Mouse (Mus musculus) layer of hippocampus, adult 18-20 months (tissue): ENCODE measurements around the gene Nanos3. TPM values are rescaled to one million over a fixed set of nuclear protein-coding genes. Genes with fewer than 3 reads are reported as not detected.

ENCODE experiments used
- DNase-seq, 2 experiments: peaks; one replicate each; pipeline ENCODE4 v3.0.0; 2022; ENCODE audit warnings: low spot score in 2 of 2
- microRNA-seq, 2 experiments: library from miRNA; unstranded; fragments of <30 nt; microRNA quantifications; one replicate each; pipeline ENCODE4 v1.2.0; 2021
- total RNA-seq, 2 experiments: library from RNA; stranded (reverse); gene quantifications; 2 replicates each; pipeline ENCODE4 v1.2.3; 2021

The Nanos3 gene
- total RNA-seq, 2 experiments from 2014 or later = 2.3 to 2.7 TPM

DNA sequence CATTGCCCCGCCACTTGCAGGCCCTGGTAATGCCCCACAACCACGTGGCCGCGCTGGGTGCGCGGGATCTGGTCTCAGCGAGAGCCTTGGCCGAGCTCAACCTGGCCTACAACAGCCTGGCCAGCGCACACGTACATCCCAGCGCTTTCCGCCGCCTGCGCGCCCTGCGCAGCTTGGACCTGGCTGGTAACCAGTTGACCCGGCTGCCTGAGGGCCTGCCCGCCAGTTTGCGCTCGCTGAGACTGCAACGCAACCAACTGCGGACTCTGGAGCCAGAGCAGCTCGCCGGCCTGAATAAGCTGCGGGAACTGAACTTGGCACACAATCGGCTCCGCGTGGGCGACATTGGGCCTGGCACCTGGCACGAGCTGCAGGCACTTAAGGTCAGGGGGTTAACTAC, 54.2 kb downstream of the Nanos3 start:
- DNase-seq = no peak

GRCm38 (mm10) chr8:84128277-84128676, 56.7 kb downstream of the Nanos3 start:
- no peak for DNase-seq

- no peak for DNase-seq
Measured at GRCm38 (mm10) chr8:84127202-84127901, 57.7 kb downstream of the Nanos3 start.

DNA sequence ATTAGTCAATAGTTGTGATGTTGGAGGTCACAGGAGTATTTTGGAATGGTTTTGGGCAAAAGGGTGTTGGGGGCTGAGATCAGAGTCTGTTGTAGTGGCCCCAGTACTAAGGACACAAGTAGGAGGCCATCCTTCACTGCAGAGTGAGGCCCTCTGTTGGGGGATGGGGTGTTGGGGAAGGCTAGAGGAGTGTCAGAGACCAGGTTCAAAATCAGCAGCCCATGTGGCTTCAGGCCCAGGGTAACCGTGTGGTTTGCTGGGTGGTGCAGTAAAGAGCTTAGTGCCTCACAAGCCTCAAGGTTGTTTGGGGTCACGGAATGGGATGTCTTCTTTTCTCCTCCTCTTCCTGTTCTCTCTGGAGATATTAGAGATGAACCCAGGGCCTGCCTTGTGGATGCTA, 58.3 kb downstream of the Nanos3 start:
- DNase-seq = no peak

DNA sequence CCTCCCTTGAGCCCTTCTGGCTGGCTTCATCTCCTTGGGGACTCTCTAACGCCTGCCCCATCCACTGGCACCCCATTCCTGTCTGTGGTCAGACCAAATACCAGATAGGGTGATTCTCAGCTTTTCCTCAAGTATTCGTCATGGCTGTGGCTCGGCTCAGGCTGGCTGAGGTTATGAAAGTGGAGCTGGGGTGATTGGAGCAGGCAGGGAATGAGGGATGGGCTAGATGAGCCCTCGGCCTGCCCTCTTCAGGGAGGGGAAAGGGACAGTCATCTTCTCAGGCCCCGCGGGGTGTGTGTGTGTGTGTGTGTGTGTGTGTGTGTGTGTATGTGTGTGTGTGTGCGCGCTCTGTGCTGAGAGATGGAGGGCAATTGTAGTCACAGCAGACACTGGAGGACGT, 59.4 kb downstream of the Nanos3 start, which contains the start of gene Podnl1:
TSS of gene Podnl1 (plus strand) at position 334 of the 400 bp plus-strand sequence.
- no peak for DNase-seq

Small RNA genes lying within 50 kb of the gene (microRNA-seq; reads per million reads assigned to microRNA genes)
- gene Gm25110 (0 reads per million in 2 experiments), gene Mir181c (2,017 to 2,202 reads per million in 2 experiments), gene Mir181d (1,644 to 1,801 reads per million in 2 experiments), gene Mir23a (11,779 to 12,170 reads per million in 2 experiments), gene Mir24-2 (0 reads per million in 2 experiments), gene Mir27a (180 to 185 reads per million in 2 experiments), gene Mir3074-2 (0 reads per million in 2 experiments)

Other genes with a start within 250 kb of the Nanos3 start
- gene Gm10644, start 230.0 kb downstream of the Nanos3 start, total RNA-seq = under 1 TPM; 0.68 to 0.72 TPM
- under 1 TPM; 0.36 to 0.47 TPM for gene Asf1b, start 229.7 kb downstream of the Nanos3 start, total RNA-seq
- 100 to 1,000 TPM; 274 to 277 TPM for gene Prkaca, start 212.2 kb downstream of the Nanos3 start, total RNA-seq
- gene Samd1, start 187.5 kb downstream of the Nanos3 start, total RNA-seq = 10 to 100 TPM; 42.1 to 44.4 TPM
- under 1 TPM; 0.50 to 0.61 TPM for gene 1700067K01Rik, start 183.7 kb downstream of the Nanos3 start, total RNA-seq
- 1 to 10 TPM in 1 of 2 experiments, under 1 TPM in 1; 0.63 to 2.0 TPM for gene 2210011C24Rik, start 173.0 kb downstream of the Nanos3 start, total RNA-seq
- 1 to 10 TPM; 3.5 to 4.1 TPM for gene Palm3, start 163.7 kb downstream of the Nanos3 start, total RNA-seq
- 1 to 10 TPM; 1.6 to 1.9 TPM for gene Il27ra, start 142.6 kb downstream of the Nanos3 start, total RNA-seq
- not detected for gene Rln3, start 140.2 kb downstream of the Nanos3 start, total RNA-seq
- gene Gm10643, start 120.1 kb downstream of the Nanos3 start, total RNA-seq = 1 to 10 TPM; 4.9 to 5.6 TPM
- gene Rfx1, start 118.4 kb downstream of the Nanos3 start, total RNA-seq = 10 to 100 TPM; 27.3 to 28.1 TPM
- gene Dcaf15, start 80.4 kb downstream of the Nanos3 start, total RNA-seq = 10 to 100 TPM; 16.9 to 17.6 TPM
- gene Podnl1, start 59.2 kb downstream of the Nanos3 start, total RNA-seq = not detected
- 10 to 100 TPM; 57.4 to 61.0 TPM for gene Cc2d1a, start 37.3 kb downstream of the Nanos3 start, total RNA-seq
- 1 to 10 TPM; 3.1 to 3.2 TPM for gene 4930432K21Rik, start 37.2 kb downstream of the Nanos3 start, total RNA-seq
- 10 to 100 TPM; 17.0 to 17.3 TPM for gene Zswim4, start 51.8 kb upstream of the Nanos3 start, total RNA-seq
- 100 to 1,000 TPM; 132 to 136 TPM for gene D8Ertd738e, start 64.5 kb upstream of the Nanos3 start, total RNA-seq
- 10 to 100 TPM; 17.4 to 17.5 TPM for gene Mri1, start 72.1 kb upstream of the Nanos3 start, total RNA-seq
- gene Ccdc130, start 85.2 kb upstream of the Nanos3 start, total RNA-seq = 10 to 100 TPM; 25.7 to 27.2 TPM
- 100 to 1,000 TPM; 156 to 184 TPM for gene Cacna1a, start 203.2 kb upstream of the Nanos3 start, total RNA-seq